Mouse (Mus musculus) left cerebral cortex, postnatal 36 days (tissue): ENCODE measurements around the gene Zcchc4. TPM values are rescaled to one million over a fixed set of nuclear protein-coding genes. Genes with fewer than 3 reads are reported as not detected.

Experiments
- DNase-seq, 2 experiments: peaks; one replicate each; pipeline ENCODE4 v3.0.0; 2021 to 2022; ENCODE audit warnings: low spot score in 2 of 2, mixed read lengths in 1 of 2
- intact Hi-C: fragments of 180-260 bp; cut with DNase I; formaldehyde crosslinking; loops from one replicate; pipeline ENCODE4 v1.15.1; 2025
- total RNA-seq, 2 experiments: library from RNA; stranded (reverse); gene quantifications; 2 replicates each; pipeline ENCODE4 v1.2.3; 2021

Gene Zcchc4
- total RNA-seq, 2 experiments from 2014 or later, result 9.0 to 10.5 TPM

DNA sequence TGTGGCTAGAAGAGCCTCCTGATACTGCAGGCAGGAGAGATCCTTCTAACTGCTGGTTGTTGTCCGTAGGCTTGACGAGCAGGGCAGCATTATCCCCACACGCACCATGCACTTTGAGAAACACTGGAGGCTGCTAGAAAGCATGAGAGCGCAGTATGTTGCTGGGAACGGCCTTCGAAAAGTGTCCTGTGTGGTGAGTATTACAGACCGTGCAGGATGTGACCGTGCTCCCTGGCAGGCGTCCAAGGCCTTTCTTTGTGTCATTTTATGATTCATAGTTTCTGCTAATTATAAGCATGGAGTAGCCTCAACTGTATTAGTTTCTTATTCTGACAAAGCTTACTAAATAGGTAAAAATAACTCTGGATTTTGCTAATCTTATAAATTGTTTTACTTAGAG is 90.6 kb downstream of the Zcchc4 start:
- intact Hi-C loops, result no loop called here

DNA sequence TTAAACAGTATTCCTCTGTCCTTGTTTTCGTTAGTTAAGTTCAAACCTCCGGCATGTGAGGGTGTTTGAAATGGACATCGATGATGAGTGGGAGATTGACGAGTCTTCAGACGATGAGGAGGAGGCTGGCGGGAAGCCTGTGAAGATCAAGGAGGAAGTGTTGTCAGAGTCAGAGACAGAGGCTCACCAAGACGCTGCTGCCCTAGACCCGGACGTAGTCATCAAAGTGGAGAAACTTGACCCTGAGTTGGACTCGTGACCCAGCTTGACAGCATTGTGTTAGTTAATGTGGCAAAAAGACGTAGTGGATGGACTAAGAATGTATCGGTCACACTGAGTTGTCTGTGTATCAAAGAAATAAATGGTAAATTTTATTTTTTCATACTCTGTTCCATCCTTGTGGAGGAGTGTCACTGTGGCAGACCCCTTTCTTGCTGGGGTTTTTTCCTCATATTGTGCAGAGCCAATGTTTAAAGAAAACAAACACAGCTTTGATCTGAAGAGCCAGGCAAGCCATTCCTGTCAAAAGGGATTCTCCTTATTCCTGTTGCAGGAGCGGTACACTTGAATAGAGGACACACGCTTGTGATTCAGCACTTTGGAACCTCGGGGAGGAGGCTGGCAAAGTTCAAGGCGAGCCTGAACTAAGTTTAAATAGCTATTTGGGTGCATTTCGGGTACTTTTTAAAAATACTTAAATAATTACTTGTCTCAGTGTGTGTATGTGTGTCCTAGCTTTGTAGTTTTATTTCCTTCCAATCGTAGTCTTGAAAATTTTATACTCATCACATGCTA is 91.3 kb downstream of the Zcchc4 start:
- no peak for DNase-seq
- intact Hi-C loops, result no loop called here

More for the DNA sequence above, 90.6 kb downstream of the Zcchc4 start:
- no peak for DNase-seq

DNA sequence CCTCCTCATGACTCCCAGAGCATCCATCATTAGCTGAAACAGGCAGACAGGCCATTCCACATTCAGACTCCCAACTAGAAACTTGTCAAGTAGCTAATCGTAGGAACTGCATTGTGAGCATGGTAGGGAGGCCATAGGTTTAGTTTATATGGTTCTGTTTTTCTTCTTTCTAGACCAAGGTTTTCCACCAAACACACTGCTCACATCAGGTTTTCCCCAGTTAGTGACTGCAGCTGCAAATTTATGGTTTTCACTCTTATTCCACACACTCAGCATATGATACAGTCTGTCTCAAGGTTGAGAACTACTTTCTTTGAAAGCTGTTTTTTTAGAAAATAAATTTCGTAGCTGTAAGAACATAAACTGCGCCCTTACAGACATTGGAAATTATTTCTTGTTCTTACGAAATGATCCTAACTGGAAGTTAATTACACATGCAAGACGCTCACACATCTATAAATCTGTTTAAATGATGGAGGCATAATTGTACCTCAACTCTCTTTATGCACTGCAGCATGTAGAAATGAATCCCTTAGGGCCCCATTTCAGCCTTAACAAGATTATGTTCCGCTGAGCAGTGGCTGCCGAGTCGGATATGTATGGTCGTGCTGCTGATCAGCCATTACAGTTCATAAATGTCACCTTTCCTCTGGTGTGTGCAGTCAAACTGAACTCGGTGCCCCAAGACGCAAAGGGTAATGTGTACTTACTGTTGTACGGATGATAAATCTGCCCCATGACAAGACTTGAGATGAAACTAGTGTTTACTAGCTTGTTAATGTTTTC is 93.9 kb downstream of the Zcchc4 start:
- intact Hi-C loops, result no loop called here

DNA sequence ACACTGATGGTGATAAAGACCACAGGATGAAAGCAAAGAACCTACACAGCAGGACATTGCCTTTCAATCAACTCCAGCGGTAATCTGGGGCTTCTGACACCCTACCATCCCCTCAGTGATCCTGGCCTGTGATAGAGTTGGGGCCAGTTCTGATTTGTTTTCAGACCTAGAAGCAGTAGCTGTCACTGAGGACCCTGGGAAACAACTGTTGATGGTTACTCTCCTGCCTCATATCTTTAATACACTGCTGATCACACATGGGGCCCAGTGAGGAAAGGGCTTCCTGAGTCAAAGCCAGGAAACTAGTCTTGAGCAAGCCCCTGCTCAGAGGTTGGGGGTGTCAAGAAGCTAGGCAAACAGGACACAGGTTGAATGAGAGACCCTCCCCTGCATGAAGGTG is 96.3 kb downstream of the Zcchc4 start:
- DNase-seq, result no peak
- intact Hi-C loops, result no loop called here

More for the DNA sequence above, 93.9 kb downstream of the Zcchc4 start:
- no peak for DNase-seq

DNA sequence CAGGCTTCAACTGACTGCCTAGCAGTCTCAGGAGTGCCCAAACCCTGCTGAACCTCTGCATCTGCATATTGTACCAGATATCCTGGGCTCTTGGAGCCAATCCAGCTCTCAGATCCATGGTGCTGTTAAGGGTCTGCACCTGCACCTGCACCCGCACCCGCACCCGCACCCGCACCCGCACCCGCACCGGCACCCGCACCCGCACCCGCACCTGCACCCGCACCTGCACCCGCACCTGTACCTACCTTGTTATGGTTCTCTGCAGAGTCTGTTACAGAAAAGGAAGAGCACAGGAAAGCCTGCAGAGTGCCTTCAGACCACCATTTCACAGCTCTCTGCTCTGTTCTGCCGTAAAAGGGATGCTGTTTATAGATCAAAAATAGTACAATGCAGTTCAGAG is 96.8 kb downstream of the Zcchc4 start:
- intact Hi-C loops, result no loop called here
- no peak for DNase-seq

Other genes with a start within 250 kb of the Zcchc4 start
- 10 to 100 TPM; 52.5 to 56.3 TPM for gene Lgi2, start 208.9 kb upstream of the Zcchc4 start, total RNA-seq
- gene Sepsecs, start 105.7 kb upstream of the Zcchc4 start, total RNA-seq, result 10 to 100 TPM in 1 of 2 experiments, 1 to 10 TPM in 1; 9.4 to 12.2 TPM
- gene Pi4k2b, start 33.8 kb upstream of the Zcchc4 start, total RNA-seq, result 1 to 10 TPM; 2.2 to 2.3 TPM
- gene Anapc4, start 58.6 kb downstream of the Zcchc4 start, total RNA-seq, result 10 to 100 TPM; 58.8 to 69.1 TPM